Mouse (Mus musculus): ENCODE data around the gene Zfp773.

GRCm38 (mm10) chr7:7171227-7172147 lies 34.9 kb upstream of the Zfp773 start, which contains the start of gene Zfp418:
- peak; percentile 42; the same call in 1 of the 2 replicates for TF ChIP-seq MAFK (IDR thresholded peaks at IDR 0.05; ENCODE audit: insufficient read depth, low read depth, low read length)
- peak; percentile 93 for TF ChIP-seq HCFC1 (IDR thresholded peaks at IDR 0.05; ENCODE audit: borderline replicate concordance, insufficient read depth, low read length)
- TF ChIP-seq CHD2 (IDR thresholded peaks at IDR 0.05; ENCODE audit: low read depth, low read length) = no peak
- no peak for TF ChIP-seq ZC3H11A (IDR thresholded peaks at IDR 0.05; ENCODE audit: borderline replicate concordance, low read depth, low read length)
